In the genomic region with DNA sequence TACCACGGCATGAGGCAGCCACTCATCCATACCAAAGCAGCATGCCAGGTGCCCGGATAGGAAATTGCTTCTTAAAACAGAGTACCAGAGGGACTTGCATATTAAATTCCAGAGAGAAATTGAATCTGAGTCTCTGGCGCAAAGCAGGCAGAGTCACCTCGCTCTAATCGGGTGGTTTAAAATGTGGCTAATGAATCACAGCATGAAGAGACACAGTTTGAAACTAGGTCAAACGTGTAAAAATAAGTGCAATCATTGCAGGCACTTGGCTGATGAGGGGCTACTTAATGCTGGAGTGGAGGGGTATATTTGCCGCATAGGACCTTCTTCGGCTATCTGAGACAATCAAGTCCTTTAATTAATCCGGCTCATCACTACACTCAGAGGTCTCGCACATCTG, we compare ENCODE assay signal across 16 mouse cellular contexts. TPM values are rescaled to one million over a fixed set of nuclear protein-coding genes. Genes with fewer than 3 reads are reported as not detected.
DNase-seq lines count a peak whose midpoint lies in the region; ATAC-seq and TF ChIP-seq lines count a peak whose summit lies in the region.
"Had no signal": no experiment of that assay in that cellular context is flagged by ENCODE, and none has a peak within 500 bp of the region (broad histone marks: within the 10 kb centered on the region; RNA-seq: fewer than 3 reads in every experiment).

No protein-coding gene starts in this region.

- H3K4me1 ChIP-seq in midbrain, embryonic 12.5 days: peaks cover 15% of the 10 kb centered on the region
- H3K4me1 ChIP-seq in midbrain, embryonic 11.5 days (ENCODE audit: control insufficient read depth, insufficient read depth, low read length): no peaks in the 10 kb centered on the region
- 0 out of 2 replicates have a peak, but pooled peaks cover 3% of the 10 kb centered on the region for H3K4me1 ChIP-seq in forebrain, embryonic 14.5 days (ENCODE audit: control insufficient read depth, insufficient read depth, low read length)
- peaks cover 17% of the 10 kb centered on the region for H3K4me1 ChIP-seq in hindbrain, embryonic 16.5 days (ENCODE audit: control insufficient read depth, insufficient read depth, low read depth, low read length)
- H3K4me1 ChIP-seq in olfactory bulb, adult 2 months (ENCODE audit: control insufficient read depth, insufficient read depth, low read length): peaks cover 2% of the 10 kb centered on the region; the same call in 1 of the 2 replicates

- no peak for TF ChIP-seq POLR2A in olfactory bulb, adult 2 months (IDR thresholded peaks at IDR 0.05; ENCODE audit: insufficient read depth, low read depth, low read length)

- intact Hi-C loops in heart, postnatal 14 days (cut with DNase I): no loop called here

- no peak overlapping the region for H3K9ac ChIP-seq in midbrain, embryonic 12.5 days (replicated peaks)
- no peak overlapping the region for H3K9ac ChIP-seq in midbrain, embryonic 11.5 days (ENCODE audit: low read length)
- H3K9ac ChIP-seq in forebrain, embryonic 14.5 days (ENCODE audit: low read length): no peak overlapping the region
- peak overlapping the region; percentile 44 for H3K9ac ChIP-seq in hindbrain, embryonic 16.5 days (ENCODE audit: low read depth, low read length)

- H3K27ac ChIP-seq in midbrain, embryonic 12.5 days (replicated peaks): no peak overlapping the region
- H3K27ac ChIP-seq in midbrain, embryonic 11.5 days (ENCODE audit: low read depth, low read length): no peak overlapping the region
- H3K27ac ChIP-seq in forebrain, embryonic 14.5 days (ENCODE audit: low read depth, low read length): no peak overlapping the region
- peak overlapping the region; percentile 51 for H3K27ac ChIP-seq in hindbrain, embryonic 16.5 days (ENCODE audit: low read depth, low read length)
- peak overlapping the region; percentile 56 for H3K27ac ChIP-seq in olfactory bulb, adult 2 months (ENCODE audit: insufficient read depth, low read depth, low read length)
- H3K27ac ChIP-seq: heart, embryonic 10.5 days had no signal

- no peak for ATAC-seq in midbrain, embryonic 12.5 days (ENCODE audit: low FRiP score, low read depth)
- ATAC-seq in midbrain, embryonic 11.5 days (ENCODE audit: low FRiP score): no peak
- no peak for ATAC-seq in forebrain, embryonic 14.5 days
- 0 out of 2 replicates have a peak, but pooled peaks have one; percentile 14 for ATAC-seq in hindbrain, embryonic 16.5 days

- no peaks in the 10 kb centered on the region for H3K9me3 ChIP-seq in midbrain, embryonic 12.5 days
- H3K9me3 ChIP-seq in midbrain, embryonic 11.5 days (ENCODE audit: control insufficient read depth, low read length): no peaks in the 10 kb centered on the region
- no peaks in the 10 kb centered on the region for H3K9me3 ChIP-seq in forebrain, embryonic 14.5 days (replicated peaks; ENCODE audit: control insufficient read depth, low read length)
- H3K9me3 ChIP-seq in hindbrain, embryonic 16.5 days (ENCODE audit: control insufficient read depth, low read length): no peaks in the 10 kb centered on the region
- H3K9me3 ChIP-seq: heart, embryonic 10.5 days had no signal

- TF ChIP-seq CTCF in olfactory bulb, adult 2 months (IDR thresholded peaks at IDR 0.05; ENCODE audit: insufficient read depth, low read depth, low read length): no peak

- WGBS in midbrain, embryonic 12.5 days: 48% methylated on average over 10 of the region's 10 CpGs
- 59% methylated on average over 10 of the region's 10 CpGs for WGBS in midbrain, embryonic 11.5 days
- WGBS in forebrain, embryonic 14.5 days: 41% methylated on average over 10 of the region's 10 CpGs
- WGBS in hindbrain, embryonic 16.5 days: 22% methylated on average over 10 of the region's 10 CpGs
- 16% methylated on average over 10 of the region's 10 CpGs for WGBS in olfactory bulb, adult 2 months

- H3K4me3 ChIP-seq in midbrain, embryonic 12.5 days: no peak overlapping the region
- H3K4me3 ChIP-seq in midbrain, embryonic 11.5 days (ENCODE audit: low read depth, low read length): no peak overlapping the region
- H3K4me3 ChIP-seq in forebrain, embryonic 14.5 days (ENCODE audit: low read depth, low read length): 0 out of 2 replicates have a peak overlapping the region, but pooled peaks have one; percentile 35
- peak overlapping the region; percentile 48 for H3K4me3 ChIP-seq in hindbrain, embryonic 16.5 days (ENCODE audit: low read length)
- H3K4me3 ChIP-seq in olfactory bulb, adult 2 months (ENCODE audit: insufficient read depth, low read depth, low read length): peak overlapping the region; percentile 19; the same call in 1 of the 2 replicates
- H3K4me3 ChIP-seq: heart, embryonic 10.5 days had no signal

- H3K27me3 ChIP-seq in midbrain, embryonic 12.5 days: peaks cover 68% of the 10 kb centered on the region
- peaks cover 14% of the 10 kb centered on the region; the same call in 1 of the 2 replicates for H3K27me3 ChIP-seq in midbrain, embryonic 11.5 days (ENCODE audit: control insufficient read depth, insufficient read depth, low read length)
- no peaks in the 10 kb centered on the region for H3K27me3 ChIP-seq in forebrain, embryonic 14.5 days (replicated peaks; ENCODE audit: control insufficient read depth, insufficient read depth, low read length)
- H3K27me3 ChIP-seq in hindbrain, embryonic 16.5 days (replicated peaks; ENCODE audit: control insufficient read depth, insufficient read depth, low read length): no peaks in the 10 kb centered on the region
- H3K27me3 ChIP-seq: CH12.LX had no signal

- no peaks in the 10 kb centered on the region for H3K36me3 ChIP-seq in midbrain, embryonic 12.5 days
- H3K36me3 ChIP-seq in midbrain, embryonic 11.5 days (ENCODE audit: control insufficient read depth, insufficient read depth, low read length): no peaks in the 10 kb centered on the region
- H3K36me3 ChIP-seq in forebrain, embryonic 14.5 days (ENCODE audit: control insufficient read depth, insufficient read depth, low read length): no peaks in the 10 kb centered on the region
- H3K36me3 ChIP-seq in hindbrain, embryonic 16.5 days (ENCODE audit: control insufficient read depth, insufficient read depth, low read length): no peaks in the 10 kb centered on the region
- H3K36me3 ChIP-seq: heart, embryonic 10.5 days had no signal

- no peak for DNase-seq in midbrain, embryonic 11.5 days (ENCODE audit: low spot score, missing footprints)
- peak; percentile 21 for DNase-seq in forebrain, embryonic 14.5 days (ENCODE audit: low spot score)
- no peak for DNase-seq in ovary, postnatal 36 days (ENCODE audit: low spot score)
- DNase-seq in heart, postnatal 14 days: no peak
- DNase-seq: adrenal gland, adult 8-10 months; embryo, embryonic 11 days; gastrocnemius, postnatal 10 days; kidney, postnatal 14 days; liver; thymus, adult 18-20 months had no signal

- H3K4me2 ChIP-seq in midbrain, embryonic 12.5 days (replicated peaks): peak overlapping the region; percentile 55
- H3K4me2 ChIP-seq in midbrain, embryonic 11.5 days: no peak overlapping the region
- H3K4me2 ChIP-seq in forebrain, embryonic 14.5 days (ENCODE audit: low read length): peak overlapping the region; percentile 63
- H3K4me2 ChIP-seq in hindbrain, embryonic 16.5 days (ENCODE audit: low read length): peak overlapping the region; percentile 64

RNA-seq across cellular contexts. Expression of a gene that starts 1.6 kb away (rescaled TPM):
- polyA plus RNA-seq in midbrain, embryonic 12.5 days (2016; fragmentation: Nextera tagmentation; extraction: Ambion mirVana): 1.1 and 1.3 TPM in 2 replicates
- polyA plus RNA-seq in midbrain, embryonic 11.5 days (2014; fragmentation: Nextera tagmentation; extraction: Ambion mirVana): 0.72 and 0.79 TPM in 2 replicates
- polyA plus RNA-seq in forebrain, embryonic 14.5 days (2014; fragmentation: Nextera tagmentation; extraction: Ambion mirVana): 1.4 and 1.6 TPM in 2 replicates
- polyA plus RNA-seq in hindbrain, embryonic 16.5 days (2015; fragmentation: Nextera tagmentation; extraction: Ambion mirVana): 3.6 and 5.1 TPM in 2 replicates
- polyA plus RNA-seq in olfactory bulb, adult 2 months (2012; ENCODE audit: insufficient read depth, insufficient read length, low replicate concordance, missing spikeins): not detected in 2 replicates
- total RNA-seq in heart, postnatal 14 days (2021): not detected
- polyA plus RNA-seq: lung, embryonic 16.5 days had no signal

Comparison
In these comparisons a context has a peak if more than half of its experiments do, and no peak if none do; other contexts are left out.
1. H3K27ac ChIP-seq: peak in hindbrain, embryonic 16.5 days (single experiment) and olfactory bulb, adult 2 months (single experiment); none in midbrain, embryonic 12.5 days (single experiment), midbrain, embryonic 11.5 days (single experiment) and forebrain, embryonic 14.5 days (single experiment).
2. H3K4me3 ChIP-seq: peak in forebrain, embryonic 14.5 days (single experiment), hindbrain, embryonic 16.5 days (single experiment) and olfactory bulb, adult 2 months (single experiment); none in midbrain, embryonic 12.5 days (single experiment) and midbrain, embryonic 11.5 days (single experiment).